Mouse (Mus musculus) thymus, adult 2 months (tissue): ENCODE results near the gene Kri1. TPM values are rescaled to one million over a fixed set of nuclear protein-coding genes. Genes with fewer than 3 reads are reported as not detected.
"Not testable (repeated sequence)": the region's sequence is repeated elsewhere in the genome, so short reads cannot be mapped to it uniquely, and the experiment has no call there.

Experiments used
- DNase-seq: peaks from one replicate; pipeline ENCODE4 v3.0.0; 2021
- H3K27ac ChIP-seq: fragments of 200-500 bp; 2 replicates; pipeline ENCODE4 v1.5.1; 2012; ENCODE audit warnings: low read length, control low read depth; ENCODE audit not compliant: control insufficient read depth, insufficient read depth
- H3K27me3 ChIP-seq: fragments of 200-500 bp; 2 replicates; pipeline ENCODE4 v1.6.1; 2012; ENCODE audit warnings: mild to moderate bottlenecking, low read length, moderate library complexity, mixed read lengths; ENCODE audit not compliant: control insufficient read depth, insufficient read depth
- H3K36me3 ChIP-seq: fragments of 200-500 bp; 2 replicates; pipeline ENCODE4 v1.6.1; 2012; ENCODE audit warnings: mild to moderate bottlenecking, low read length, moderate library complexity; ENCODE audit not compliant: control insufficient read depth, insufficient read depth
- H3K4me1 ChIP-seq: fragments of 200-500 bp; replicated peaks from 2 replicates; pipeline ENCODE4 v1.6.1; 2012; ENCODE audit warnings: low read length; ENCODE audit not compliant: control insufficient read depth, insufficient read depth
- H3K4me3 ChIP-seq: fragments of 200-500 bp; 2 replicates; pipeline ENCODE4 v1.5.1; 2012; ENCODE audit warnings: mild to moderate bottlenecking, low read length, control low read depth, moderate library complexity; ENCODE audit not compliant: control insufficient read depth, insufficient read depth
- CTCF ChIP-seq: fragments of 200-500 bp; IDR thresholded peaks from 2 replicates; pipeline ENCODE4 v1.5.1; 2012; ENCODE audit warnings: mild to moderate bottlenecking, control low read depth, low read length, moderate library complexity, borderline replicate concordance; ENCODE audit not compliant: control insufficient read depth, poor library complexity, insufficient read depth; ENCODE audit errors: extremely low read depth
- POLR2A ChIP-seq: fragments of 200-500 bp; IDR thresholded peaks from 2 replicates; pipeline ENCODE4 v1.6.1; 2012; ENCODE audit warnings: mild to moderate bottlenecking, low read length, control low read depth, moderate library complexity; ENCODE audit not compliant: control insufficient read depth, poor library complexity, insufficient read depth; ENCODE audit errors: extremely low read depth
- WGBS: fragments of 180-500 bp; shearing (Covaris S2); methylation state at CpG from one replicate; pipeline ENCODE4 v1.1.7; 2018; 5-methylcytosine and 5-hydroxymethylcytosine counted together
- polyA plus RNA-seq: library from polyadenylated mRNA; depleted of rRNA; stranded (reverse); fragments of >200 nt; gene quantifications from 2 replicates; pipeline ENCODE4 v1.2.3, GENCODE M21; 2012

Gene Kri1
- polyA plus RNA-seq, 1 experiment, result 56.5 TPM

GRCm38 (mm10) chr9:21331365-21332140 is 43.8 kb upstream of the Kri1 start:
- peak overlapping the region; percentile 98 for H3K27ac ChIP-seq
- peaks cover 63% of the 10 kb centered on the region for H3K4me1 ChIP-seq
- WGBS, result 42% methylated on average over 12 of the region's 12 CpGs
- TF ChIP-seq CTCF, result no peak
- TF ChIP-seq POLR2A, result no peak
- H3K27me3 ChIP-seq, result no peaks in the 10 kb centered on the region
- no peak for DNase-seq
- H3K4me3 ChIP-seq, result peak overlapping the region; percentile 11; the same call in 1 of the 2 replicates
- H3K36me3 ChIP-seq, result no peaks in the 10 kb centered on the region

- WGBS, result 83% methylated on average over 10 of the region's 10 CpGs
- Histone ChIP-seq H3K27ac (peak overlapping the region; percentile 85), H3K27me3 (no peaks in the 10 kb centered on the region), H3K4me1 (peaks cover 69% of the 10 kb centered on the region), H3K4me3 (no peak overlapping the region), H3K36me3 (no peaks in the 10 kb centered on the region)
- no peak for DNase-seq
- TF ChIP-seq CTCF (no peak), POLR2A (no peak)
Observed at GRCm38 (mm10) chr9:21329699-21330289, 42.0 kb upstream of the Kri1 start.

GRCm38 (mm10) chr9:21329041-21329440 is 41.3 kb upstream of the Kri1 start:
- Histone ChIP-seq H3K27ac (peak overlapping the region; percentile 100), H3K36me3 (no peaks in the 10 kb centered on the region), H3K4me1 (peaks cover 76% of the 10 kb centered on the region), H3K27me3 (no peaks in the 10 kb centered on the region), H3K4me3 (no peak overlapping the region)
- TF ChIP-seq CTCF (no peak), POLR2A (no peak)
- WGBS, result 35% methylated on average over 4 of the region's 5 CpGs
- DNase-seq, result no peak

GRCm38 (mm10) chr9:21328041-21328440 is 40.3 kb upstream of the Kri1 start:
- no peaks in the 10 kb centered on the region for H3K27me3 ChIP-seq
- H3K36me3 ChIP-seq, result no peaks in the 10 kb centered on the region
- H3K27ac ChIP-seq, result peak overlapping the region; percentile 100
- TF ChIP-seq POLR2A (no peak), CTCF (no peak)
- peak overlapping the region; percentile 27 for H3K4me3 ChIP-seq
- 3% methylated on average over 3 of the region's 3 CpGs for WGBS
- DNase-seq, result peak; percentile 72
- H3K4me1 ChIP-seq, result peaks cover 82% of the 10 kb centered on the region

- H3K36me3 ChIP-seq, result no peaks in the 10 kb centered on the region
- DNase-seq, result peak; percentile 44
- H3K27me3 ChIP-seq, result no peaks in the 10 kb centered on the region
- H3K4me1 ChIP-seq, result peaks cover 80% of the 10 kb centered on the region
- 4% methylated on average over 3 of the region's 3 CpGs for WGBS
- no peak for TF ChIP-seq CTCF
- no peak for TF ChIP-seq POLR2A
- peak overlapping the region; percentile 99 for H3K27ac ChIP-seq
- no peak overlapping the region for H3K4me3 ChIP-seq
Observed at GRCm38 (mm10) chr9:21327569-21327968, 39.8 kb upstream of the Kri1 start.

GRCm38 (mm10) chr9:21324269-21324668 is 36.5 kb upstream of the Kri1 start:
- H3K4me3 ChIP-seq, result no peak overlapping the region
- H3K27me3 ChIP-seq, result no peaks in the 10 kb centered on the region
- TF ChIP-seq POLR2A (no peak), CTCF (no peak)
- DNase-seq, result no peak
- H3K27ac ChIP-seq, result no peak overlapping the region
- H3K36me3 ChIP-seq, result no peaks in the 10 kb centered on the region
- 92% methylated on average over 11 of the region's 11 CpGs for WGBS
- peaks cover 54% of the 10 kb centered on the region for H3K4me1 ChIP-seq

GRCm38 (mm10) chr9:21322917-21323297 is 35.1 kb upstream of the Kri1 start:
- peaks cover 52% of the 10 kb centered on the region for H3K4me1 ChIP-seq
- H3K27me3 ChIP-seq, DNase-seq, H3K36me3 ChIP-seq: not testable (repeated sequence)
- peak overlapping the region; percentile 97 for H3K27ac ChIP-seq
- 56% methylated on average over 8 of the region's 8 CpGs for WGBS
- H3K4me3 ChIP-seq, result peak overlapping the region; percentile 16
